Mouse (Mus musculus): Measurements from ENCODE around the gene Zyx.

Gene Zyx

DNA sequence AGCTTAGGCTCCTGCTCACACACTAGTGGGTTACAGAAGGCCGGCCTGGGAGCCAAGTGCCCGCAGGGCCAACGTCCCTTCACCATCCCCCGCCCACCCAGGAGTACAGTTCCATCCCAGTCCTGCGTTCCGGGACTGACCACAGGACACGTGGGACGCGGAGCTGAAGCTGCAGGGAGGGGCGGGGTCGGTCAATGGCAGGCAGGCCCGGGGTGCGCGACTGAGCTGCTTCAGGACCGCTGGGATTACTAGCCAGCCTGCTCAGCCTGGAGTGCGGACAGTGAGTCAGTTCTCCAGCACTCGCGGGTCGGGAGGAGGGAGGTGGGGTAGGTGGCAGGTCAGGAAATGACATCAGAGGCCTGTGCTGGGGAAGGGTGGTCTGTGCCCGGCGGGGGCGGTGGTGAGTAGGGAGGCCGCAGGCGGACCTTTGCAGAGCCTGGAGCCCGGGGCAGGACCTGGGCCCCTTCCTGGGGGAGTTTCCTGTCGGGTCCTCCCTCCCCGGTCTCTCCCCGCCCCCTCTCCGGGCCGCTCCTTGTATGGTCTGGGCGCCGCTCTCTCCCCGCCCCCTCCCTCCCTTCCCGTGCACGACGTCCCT is at the start of gene Zyx:
Gene Zyx (plus strand): TSS at position 205 of the 595 bp plus-strand sequence.
- DNase-seq (ENCODE audit: extremely low read depth, low read depth, low spot score): no peak

DNA sequence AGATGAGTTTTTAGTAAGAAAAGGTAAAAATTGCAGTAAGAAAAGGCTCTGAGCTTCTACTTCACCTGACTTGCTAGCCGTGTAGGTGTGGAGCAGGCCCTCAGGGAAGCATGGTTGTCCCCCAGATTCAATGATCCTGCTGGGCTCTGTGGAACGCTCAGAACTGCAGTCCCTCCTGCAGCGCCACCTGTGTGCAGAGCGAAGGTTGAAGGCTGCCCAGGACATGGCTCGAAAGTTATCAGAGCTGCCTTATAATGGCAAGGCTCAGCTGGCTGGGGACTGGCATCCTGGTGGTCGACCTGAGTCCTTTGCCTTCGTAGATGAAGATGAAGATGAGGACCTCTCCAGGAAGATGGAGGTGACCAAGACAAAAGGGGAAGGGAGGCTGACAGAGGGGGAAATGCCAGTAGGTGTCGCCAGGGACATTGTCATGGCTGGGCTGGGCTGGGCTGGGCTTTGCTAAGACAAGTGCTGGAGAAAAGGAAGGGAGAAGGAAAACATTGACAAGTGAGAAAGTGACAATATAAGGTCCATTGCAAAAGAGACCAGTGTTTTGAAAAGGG is 39.5 kb upstream of the Zyx start:
- DNase-seq (ENCODE audit: extremely low read depth, low read depth, low spot score): no peak

DNA sequence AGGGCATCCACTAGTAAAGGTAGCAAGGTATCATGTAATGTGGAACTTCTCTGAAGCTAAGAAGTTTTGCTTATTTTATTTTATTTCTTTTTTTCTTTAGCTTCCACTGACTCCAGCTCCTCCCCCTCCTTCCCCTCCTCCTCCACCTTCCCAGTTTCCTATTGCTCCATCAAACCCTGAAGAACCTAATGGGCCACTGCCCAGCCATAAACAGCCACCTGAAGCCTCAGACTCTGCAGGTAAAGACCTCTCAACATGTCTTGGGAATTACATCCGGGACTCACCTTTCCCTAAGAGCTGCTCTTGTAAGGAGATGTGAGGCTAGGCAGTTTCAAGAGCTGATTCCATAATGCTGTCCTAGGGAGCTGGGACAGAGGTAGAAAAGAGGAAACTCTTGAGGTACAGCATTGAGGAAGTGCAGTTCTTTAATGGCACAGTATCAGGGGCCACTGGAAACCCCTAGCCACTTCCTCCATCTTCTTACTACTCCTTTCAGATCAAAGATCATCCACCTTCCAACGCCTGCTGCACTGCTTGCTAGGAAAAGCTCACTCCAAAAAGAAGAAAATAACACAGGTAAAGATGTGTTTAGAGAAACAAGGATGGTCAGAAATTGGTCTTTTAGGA is 38.9 kb upstream of the Zyx start:
- no peak for DNase-seq (ENCODE audit: extremely low read depth, low read depth, low spot score)

DNA sequence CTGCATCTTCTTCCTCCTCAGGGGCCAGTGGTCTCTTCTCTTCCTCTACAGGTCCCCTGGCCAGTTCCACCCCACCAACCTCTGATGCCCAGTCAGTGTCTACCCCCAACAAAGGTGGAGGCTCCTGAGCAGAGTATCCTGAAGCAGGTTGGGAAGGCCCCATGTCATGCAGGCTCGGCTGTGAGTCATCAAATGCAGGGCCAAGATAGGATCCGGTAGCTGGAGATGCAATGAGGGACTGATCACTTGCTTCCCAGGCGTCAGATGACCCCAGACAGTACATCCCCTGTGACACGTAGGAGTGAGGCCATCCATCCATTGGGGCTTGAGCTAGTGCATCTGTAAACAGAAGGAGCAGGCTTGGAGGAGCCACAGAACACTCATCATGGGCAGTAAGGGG is 31.1 kb upstream of the Zyx start:
- DNase-seq (ENCODE audit: extremely low read depth, low read depth, low spot score): no peak

DNA sequence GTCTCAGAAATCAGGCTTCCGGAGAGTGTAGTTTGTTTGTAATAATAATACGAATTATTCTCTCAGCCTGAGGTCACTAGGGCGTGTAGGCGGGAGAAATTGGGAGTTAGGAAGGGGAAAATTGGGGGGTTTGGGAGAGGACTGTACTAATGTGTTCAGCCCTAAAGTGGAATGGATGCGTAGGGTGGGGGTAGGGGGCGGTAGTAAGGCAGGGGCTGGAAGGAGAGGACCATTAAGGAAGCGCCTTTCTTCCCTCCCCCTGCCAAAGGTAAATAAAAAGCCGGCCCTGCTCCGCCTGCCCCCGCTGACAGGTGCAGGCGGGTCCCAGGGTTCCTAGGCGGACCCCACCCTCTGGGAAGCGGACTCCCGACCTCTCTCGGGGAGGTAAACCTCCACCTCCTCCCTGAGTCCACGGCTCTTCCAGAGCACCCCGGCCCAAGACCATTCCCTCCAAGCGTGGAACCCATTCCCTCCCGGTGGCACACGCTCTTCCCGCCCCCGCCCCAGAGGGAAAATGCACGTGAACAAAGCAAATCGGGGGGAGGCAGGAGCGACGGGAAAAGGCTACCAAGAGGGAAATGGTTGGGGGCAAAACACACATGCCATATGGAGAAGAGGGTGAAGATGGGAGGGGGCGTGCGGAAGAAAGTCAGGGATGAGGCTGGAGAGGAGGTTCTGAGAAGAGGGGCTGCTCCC is 25.9 kb upstream of the Zyx start:
- no peak for DNase-seq (ENCODE audit: extremely low read depth, low read depth, low spot score)

DNA sequence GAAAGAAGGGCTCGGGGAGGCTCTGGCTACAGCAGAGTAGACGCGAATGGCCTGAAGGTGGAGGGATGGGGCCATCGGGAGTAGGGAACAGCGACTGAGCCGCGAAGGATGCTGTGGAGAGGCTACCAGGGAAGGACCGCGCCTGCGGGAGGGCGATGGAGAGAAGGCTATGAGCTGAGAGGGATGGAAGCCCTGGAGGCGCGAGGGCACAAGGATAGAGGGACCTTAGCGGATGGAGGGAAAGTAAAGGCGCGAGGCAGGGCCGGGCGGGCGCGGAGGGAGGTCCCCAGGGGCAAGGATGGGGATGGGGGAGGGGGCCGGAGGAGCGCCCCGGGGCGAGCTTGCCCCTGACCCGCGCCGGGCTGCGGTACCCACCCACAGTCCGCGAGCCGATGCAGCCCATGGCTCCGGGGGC is 25.4 kb upstream of the Zyx start:
- no peak for DNase-seq (ENCODE audit: extremely low read depth, low read depth, low spot score)

DNA sequence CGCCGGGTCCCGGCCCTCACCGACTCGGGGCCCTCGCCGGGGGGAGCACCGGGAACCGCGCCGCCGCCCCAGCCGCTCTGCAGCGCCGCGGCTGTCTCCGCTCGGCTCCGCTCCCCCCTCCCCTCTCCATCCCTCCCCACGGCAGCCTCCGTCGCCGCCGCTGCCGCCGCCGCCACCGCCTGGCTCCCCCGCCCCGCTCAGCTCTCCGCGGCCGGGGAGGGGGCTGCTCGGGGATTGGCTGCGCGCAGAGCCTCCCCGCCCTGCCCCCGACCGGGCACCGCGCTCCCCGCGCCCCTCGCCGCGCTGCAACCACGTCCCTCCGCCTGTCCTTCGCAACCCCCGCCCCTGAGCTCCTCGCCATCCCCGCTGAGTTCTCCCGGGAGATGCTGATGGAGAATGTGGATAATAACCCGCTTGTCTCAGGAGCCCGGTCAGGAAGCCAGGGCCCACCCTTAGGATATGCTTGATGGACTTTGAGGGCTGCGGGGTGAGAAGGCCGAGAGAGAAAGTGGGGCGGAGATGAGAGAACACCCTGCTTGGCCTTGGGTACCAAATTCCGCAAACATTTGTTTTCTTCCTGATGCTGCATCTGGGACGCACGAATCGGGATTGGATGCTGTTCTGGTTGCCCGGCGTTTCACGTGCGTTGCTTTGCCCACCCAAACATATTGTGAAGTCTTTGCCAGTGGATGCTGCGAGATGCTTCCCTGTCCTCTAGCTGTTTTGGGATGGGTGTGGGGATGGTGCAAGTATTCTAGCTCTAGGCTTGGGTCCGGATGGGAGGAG is 24.8 kb upstream of the Zyx start, which contains the start of gene Fam131b:
Gene Fam131b (minus strand): TSS at position 162 of the 786 bp plus-strand sequence.
- no peak for DNase-seq (ENCODE audit: extremely low read depth, low read depth, low spot score)

DNA sequence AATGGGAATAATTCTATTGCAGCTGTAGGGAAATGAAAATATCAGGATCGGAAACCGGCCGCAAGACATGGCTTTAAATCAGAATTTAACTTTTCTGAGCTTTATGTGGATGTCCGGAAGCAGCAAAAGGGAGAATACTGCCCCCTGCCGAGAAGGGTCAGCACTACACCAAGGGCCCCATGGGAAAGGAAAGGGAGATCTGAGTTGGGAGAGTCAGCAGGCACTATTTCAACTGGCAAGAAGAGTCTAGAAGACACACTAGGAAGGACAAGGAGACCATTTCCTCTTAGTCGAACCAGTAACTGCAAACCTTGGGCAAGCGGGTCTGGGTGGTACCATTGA is 24.2 kb upstream of the Zyx start:
- DNase-seq (ENCODE audit: extremely low read depth, low read depth, low spot score): no peak

DNA sequence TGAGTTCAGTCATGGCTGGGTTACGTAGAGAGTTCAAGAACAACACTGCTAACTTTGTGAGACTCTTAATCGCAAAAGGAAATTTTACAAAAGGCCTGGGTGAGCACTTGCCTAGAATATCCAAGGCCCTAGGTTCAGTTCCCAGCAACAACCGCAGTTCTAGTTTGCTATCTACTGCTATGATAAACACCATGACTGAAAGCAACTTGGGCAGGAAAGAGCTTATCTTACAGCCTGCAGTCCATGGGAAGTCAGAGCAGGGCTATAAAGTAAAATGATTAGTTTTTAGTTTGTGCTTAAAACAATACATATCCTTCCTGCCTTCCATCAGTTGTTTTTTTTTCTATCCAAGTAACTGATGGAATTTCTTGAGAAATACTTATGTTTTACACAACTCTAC is 22.9 kb upstream of the Zyx start:
- DNase-seq (ENCODE audit: extremely low read depth, low read depth, low spot score): no peak

DNA sequence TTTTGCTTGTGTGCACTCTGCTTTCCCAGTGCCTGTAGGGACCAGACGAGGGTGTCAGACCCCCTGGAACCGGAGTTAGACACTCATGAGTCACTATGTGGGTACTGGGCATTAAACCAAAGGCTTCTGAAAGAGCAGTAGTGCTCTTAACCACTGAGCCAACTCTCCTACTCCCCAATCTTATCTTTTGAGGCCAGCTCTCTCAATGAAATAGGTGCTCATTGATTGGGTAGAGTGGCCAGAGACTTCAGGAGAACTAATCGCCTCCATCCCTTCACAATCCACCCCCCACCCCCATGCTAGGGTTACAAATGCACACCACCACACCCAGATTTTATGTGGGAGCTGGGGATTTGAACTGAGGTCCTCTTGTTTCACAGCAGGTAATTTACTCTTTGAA is 20.7 kb upstream of the Zyx start:
- no peak for DNase-seq (ENCODE audit: extremely low read depth, low read depth, low spot score)

DNA sequence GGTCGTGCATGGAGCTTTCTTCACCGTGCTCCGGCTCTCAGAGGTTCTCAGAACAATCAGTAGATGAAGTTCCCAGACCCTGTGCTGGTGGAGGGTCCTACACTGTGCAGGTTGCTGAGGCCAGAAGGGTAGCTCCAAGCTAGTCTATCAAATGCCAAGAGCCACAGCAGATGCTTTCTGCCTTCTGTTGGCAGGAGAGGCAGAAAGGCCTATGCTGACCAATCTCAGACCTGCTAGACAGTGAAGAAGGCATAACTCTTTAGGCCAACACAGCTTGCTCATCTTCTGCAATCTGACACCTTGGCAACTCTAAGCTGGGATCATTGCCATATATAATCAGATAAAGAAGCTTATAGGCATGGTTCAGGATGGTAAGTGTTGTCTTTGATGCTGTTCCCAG is 19.2 kb upstream of the Zyx start:
- DNase-seq (ENCODE audit: extremely low read depth, low read depth, low spot score): no peak

DNA sequence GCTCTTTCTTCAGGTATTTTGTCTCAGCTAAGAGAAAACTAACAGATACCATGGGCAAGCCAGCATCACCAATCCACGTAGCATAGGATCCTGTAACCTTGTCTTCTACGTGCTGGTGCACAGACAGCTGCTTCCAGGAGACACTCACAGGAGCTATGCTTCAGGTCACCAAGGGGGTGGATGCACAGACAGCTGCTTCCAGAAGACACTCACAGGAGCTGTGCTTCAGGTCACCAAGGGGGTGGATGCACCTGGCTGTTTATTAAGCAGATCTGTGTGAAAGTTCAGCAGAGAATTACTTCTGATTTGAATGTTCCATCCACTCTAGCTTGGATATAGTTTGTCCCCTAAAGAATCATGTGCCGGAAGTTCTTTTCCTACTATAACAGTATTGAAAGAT is 18.5 kb upstream of the Zyx start:
- DNase-seq (ENCODE audit: extremely low read depth, low read depth, low spot score): no peak

DNA sequence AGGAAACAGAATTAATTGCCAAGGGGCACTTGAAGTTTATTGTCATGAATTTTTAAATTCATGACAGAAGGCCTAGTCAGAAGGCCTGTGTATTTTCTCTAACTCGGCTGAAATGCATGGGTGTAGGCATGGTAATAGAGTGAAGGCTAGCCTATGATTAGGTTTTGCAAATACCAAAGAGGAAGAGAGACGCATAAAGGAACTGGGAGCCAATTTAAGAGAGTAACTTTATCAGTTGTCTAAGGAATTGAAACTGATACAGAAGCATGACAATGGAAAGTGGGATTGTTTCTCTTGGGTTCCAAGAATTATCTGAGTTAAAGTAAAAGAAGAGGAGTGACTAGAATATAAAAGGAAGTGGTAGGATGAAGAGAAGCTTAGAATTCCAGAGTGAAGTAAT is 10.2 kb upstream of the Zyx start:
- no peak for DNase-seq (ENCODE audit: extremely low read depth, low read depth, low spot score)

DNA sequence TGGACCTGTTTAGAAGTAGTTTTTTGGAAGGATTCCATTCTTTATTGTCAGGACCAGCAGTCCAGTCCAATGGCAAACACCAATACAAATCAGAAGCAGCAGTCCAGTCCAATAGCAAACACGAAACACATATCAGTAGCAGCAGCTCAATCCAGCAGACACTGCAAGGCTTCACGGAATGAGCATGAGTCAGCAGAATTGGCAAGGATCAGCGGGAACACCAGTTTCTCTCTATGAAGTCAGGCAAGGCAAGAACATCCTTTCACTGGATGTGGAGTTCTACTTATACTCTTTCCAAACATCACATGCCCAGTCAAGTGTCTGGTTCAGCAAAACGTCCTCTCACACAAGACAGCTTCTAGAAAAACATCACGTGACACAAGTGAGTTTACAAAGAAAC is 9.4 kb upstream of the Zyx start:
- no peak for DNase-seq (ENCODE audit: extremely low read depth, low read depth, low spot score)

DNA sequence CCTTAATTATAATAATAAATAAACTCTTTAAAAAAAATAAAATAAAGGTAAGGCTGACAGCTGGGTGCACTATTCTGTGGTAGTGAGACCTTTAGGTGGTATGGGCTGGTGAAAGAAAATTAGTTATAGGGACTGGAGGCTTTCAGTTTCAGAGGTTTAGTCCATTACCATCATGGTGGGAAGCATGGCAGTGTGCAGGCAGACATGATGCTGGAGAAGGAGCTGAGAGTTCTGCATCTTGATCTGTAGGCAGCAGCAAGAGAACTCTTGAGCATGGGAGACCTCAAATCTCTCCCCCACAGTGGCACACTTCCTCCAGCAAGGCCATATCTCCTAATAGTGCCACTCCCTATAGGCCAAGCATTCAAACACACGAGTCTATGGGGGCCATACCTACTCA is 7.3 kb upstream of the Zyx start:
- DNase-seq (ENCODE audit: extremely low read depth, low read depth, low spot score): no peak

DNA sequence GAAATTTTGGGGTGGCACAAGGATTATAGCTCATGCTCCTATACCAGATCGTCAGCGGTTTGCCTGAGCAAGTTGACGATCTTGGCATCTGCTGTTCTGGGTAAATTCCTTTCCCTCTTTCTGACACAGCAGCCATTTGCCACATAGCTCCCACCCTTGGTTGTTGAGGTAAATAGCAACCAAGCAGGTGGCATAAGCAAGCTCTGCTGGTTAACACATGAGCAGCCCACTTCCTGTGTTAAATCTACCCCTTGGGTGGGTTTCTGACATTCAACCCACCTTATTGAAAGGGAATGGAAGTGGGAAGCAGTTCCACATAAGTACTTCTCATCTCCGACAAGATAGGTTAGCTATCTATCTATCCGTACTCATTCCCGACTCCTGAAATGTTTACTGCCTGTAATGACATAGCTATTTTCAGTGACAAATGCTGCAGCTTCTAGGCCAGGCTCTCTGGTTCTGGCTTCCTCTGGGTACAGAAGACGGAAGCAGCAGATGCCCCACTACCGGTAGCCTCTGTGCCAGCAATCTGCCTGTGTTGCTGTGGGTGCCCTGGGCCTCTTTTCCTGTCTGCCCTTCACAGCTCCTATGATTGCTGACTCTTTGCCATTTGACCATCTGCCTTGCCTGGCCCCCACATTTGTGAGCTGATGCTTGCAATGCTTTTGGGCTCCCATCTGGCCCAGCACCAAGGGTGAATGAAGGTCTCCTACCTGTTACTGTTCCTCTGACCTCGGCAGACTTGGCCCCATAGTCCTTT is 5.9 kb upstream of the Zyx start:
- no peak for DNase-seq (ENCODE audit: extremely low read depth, low read depth, low spot score)

DNA sequence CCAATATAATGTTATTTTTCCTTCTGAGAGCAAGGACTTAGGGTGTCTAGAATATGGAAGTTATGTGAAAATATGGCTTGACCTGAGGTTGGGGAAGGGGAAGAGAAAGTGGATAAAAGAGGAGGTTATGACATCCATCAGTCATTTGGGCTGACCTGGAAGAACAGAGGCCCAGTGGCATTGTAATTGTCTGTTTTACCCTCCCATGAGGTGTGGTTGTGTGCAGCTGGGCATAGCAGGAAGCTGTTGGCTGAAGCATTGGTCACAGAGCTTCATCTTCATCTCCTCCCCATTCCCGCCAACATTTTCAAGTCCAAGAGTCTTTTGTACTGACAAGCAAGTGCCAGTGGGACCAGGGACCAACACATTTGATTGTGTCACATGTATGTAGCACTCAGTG is 5.2 kb upstream of the Zyx start:
- no peak for DNase-seq (ENCODE audit: extremely low read depth, low read depth, low spot score)

DNA sequence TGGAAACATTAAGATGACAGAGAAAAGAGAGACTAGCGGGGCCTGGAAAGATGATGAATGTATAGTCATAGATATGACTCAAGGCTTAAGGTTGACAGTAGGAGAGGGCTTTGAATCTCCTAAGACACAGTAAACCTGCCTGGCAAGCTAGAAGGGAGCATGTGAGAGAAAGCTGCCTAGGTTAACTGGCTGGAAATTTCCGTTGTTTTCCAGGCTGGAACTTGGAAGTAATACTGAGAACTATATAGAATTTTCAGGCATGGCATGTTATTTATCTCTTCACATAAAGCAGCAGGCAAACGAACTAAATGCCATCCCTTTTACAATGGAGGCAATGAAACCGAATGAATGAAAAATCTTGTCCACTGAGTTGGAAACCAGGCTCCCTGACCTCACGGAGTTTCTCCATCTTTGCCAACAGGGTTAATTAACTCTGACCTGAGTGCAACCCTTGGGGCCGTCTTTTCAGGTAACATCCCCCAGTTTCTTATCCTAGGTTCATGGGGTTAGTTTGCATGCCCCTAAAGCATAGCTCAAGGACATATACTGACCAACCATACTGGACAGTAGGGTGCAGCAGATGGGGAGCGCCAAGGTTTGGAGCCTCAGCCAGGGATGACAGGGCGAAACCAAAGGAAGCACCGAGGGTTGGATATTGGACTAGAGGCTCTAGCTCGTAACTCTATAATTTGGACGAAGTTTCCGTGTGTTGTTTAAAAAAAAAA is 987 bp upstream of the Zyx start:
- DNase-seq (ENCODE audit: extremely low read depth, low read depth, low spot score): no peak

DNA sequence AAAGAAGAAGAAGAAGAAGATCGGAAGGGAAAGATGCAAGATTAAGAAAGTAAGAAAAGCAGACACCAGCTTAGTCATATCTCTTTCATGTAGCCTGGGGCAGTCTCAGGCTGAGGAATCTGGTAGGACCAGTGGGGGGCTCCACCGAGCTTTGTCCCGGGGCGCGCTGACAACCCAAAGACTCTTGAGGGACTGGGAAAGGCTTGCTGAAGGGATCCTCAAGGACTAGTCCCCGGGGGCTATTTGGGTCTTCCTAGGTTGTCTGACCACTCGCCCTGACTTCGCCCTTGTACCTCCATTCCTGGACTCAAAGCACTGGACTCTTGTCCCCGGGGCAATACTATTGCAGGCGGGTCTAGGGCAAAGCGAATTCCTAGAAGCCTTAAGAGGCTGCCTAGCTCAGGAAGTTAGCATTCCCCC is 414 bp upstream of the Zyx start:
- no peak for DNase-seq (ENCODE audit: extremely low read depth, low read depth, low spot score)
